Mouse (Mus musculus): Measurements from ENCODE around the gene Gm20696.

GRCm38 (mm10) chr6:99217846-99218245 is 448.8 kb downstream of the Gm20696 start:
- TF ChIP-seq GATA1 (IDR thresholded peaks at IDR 0.05; ENCODE audit: borderline replicate concordance, low read length) (no peak), FLI1 (IDR thresholded peaks at IDR 0.05; ENCODE audit: low read length) (no peak)
